Mouse (Mus musculus) kidney, postnatal 4 days (tissue): ENCODE measurements around the gene Svop.

Source experiments
- DNase-seq, 2 experiments: peaks; one replicate each; pipeline ENCODE4 v3.0.0; 2021; ENCODE audit warnings: mixed read lengths in 2 of 2

Gene Svop

GRCm38 (mm10) chr5:114091057-114091807, at the start of gene Svop:
Gene Svop, minus strand, starts transcription at chr5:114091570.
- DNase-seq, result peak; percentile 92 to 94

- peak; percentile 84 to 91 for DNase-seq
These were observed 47.8 kb upstream of the Svop start for GRCm38 (mm10) chr5:114139175-114139574.

- DNase-seq, result peak; percentile 34 to 66
These were observed 47.2 kb upstream of the Svop start for GRCm38 (mm10) chr5:114138277-114139164.

GRCm38 (mm10) chr5:114137481-114138276, 46.3 kb upstream of the Svop start:
- no peak for DNase-seq

- no peak for DNase-seq
These were observed 44.1 kb upstream of the Svop start for GRCm38 (mm10) chr5:114135516-114135915.

- DNase-seq, result peak; percentile 72 to 76
These were observed 42.7 kb upstream of the Svop start for GRCm38 (mm10) chr5:114134091-114134534.

GRCm38 (mm10) chr5:114132841-114133240, 41.5 kb upstream of the Svop start:
- DNase-seq, result no peak

GRCm38 (mm10) chr5:114131521-114131840, 40.1 kb upstream of the Svop start:
- peak; percentile 55 to 68 for DNase-seq

GRCm38 (mm10) chr5:114130698-114131520, 39.5 kb upstream of the Svop start:
- DNase-seq, result peak; percentile 96 to 97

GRCm38 (mm10) chr5:114130211-114130605, 38.8 kb upstream of the Svop start, which contains the start of gene Ung:
Gene Ung, plus strand, starts transcription at chr5:114130386.
- peak; percentile 78 to 86 for DNase-seq

GRCm38 (mm10) chr5:114129550-114130210, 38.3 kb upstream of the Svop start:
- no peak for DNase-seq

- DNase-seq, result peak; percentile 89 to 91
These were observed 36.3 kb upstream of the Svop start, which contains the start of gene Alkbh2 for GRCm38 (mm10) chr5:114127374-114128349. Gene Alkbh2, minus strand, starts transcription at chr5:114128218.

- no peak for DNase-seq
These were observed 35.3 kb upstream of the Svop start for GRCm38 (mm10) chr5:114126499-114127244.

- DNase-seq, result no peak
These were observed 34.6 kb upstream of the Svop start for GRCm38 (mm10) chr5:114126008-114126407.

GRCm38 (mm10) chr5:114119806-114120205, 28.4 kb upstream of the Svop start:
- no peak for DNase-seq

GRCm38 (mm10) chr5:114116586-114116985, 25.2 kb upstream of the Svop start:
- no peak for DNase-seq

GRCm38 (mm10) chr5:114115030-114115429, 23.7 kb upstream of the Svop start:
- no peak for DNase-seq

GRCm38 (mm10) chr5:114113334-114113733, 22.0 kb upstream of the Svop start:
- DNase-seq, result no peak

- DNase-seq, result no peak
These were observed 15.1 kb upstream of the Svop start for GRCm38 (mm10) chr5:114106391-114106935.
